Mouse (Mus musculus) heart, embryonic 16.5 days (tissue): Measurements from ENCODE around the gene Polr2h. TPM values are rescaled to one million over a fixed set of nuclear protein-coding genes. Genes with fewer than 3 reads are reported as not detected.

Source experiments
- ATAC-seq: fragments of 200-750 bp; cut with Nextera tagmentation; replicated peaks from 2 replicates; pipeline ENCODE4 v1.8.0; 2017; ENCODE audit warnings: moderate number of reproducible peaks; ENCODE audit not compliant: insufficient read depth, low FRiP score; ENCODE audit errors: extremely low read depth
- H3K27ac ChIP-seq: fragments of 300-500 bp; sonication (generic); 2 replicates; pipeline ENCODE4 v1.5.1; 2014; ENCODE audit warnings: mild to moderate bottlenecking, low read length, control low read depth, moderate library complexity
- H3K27me3 ChIP-seq: fragments of 300-500 bp; sonication (generic); 2 replicates; pipeline ENCODE4 v1.6.1; 2014; ENCODE audit warnings: low read length, mixed read lengths; ENCODE audit not compliant: control insufficient read depth, insufficient read depth
- H3K36me3 ChIP-seq: fragments of 300-500 bp; sonication (generic); 2 replicates; pipeline ENCODE4 v1.6.1; 2014; ENCODE audit not compliant: control insufficient read depth, insufficient read depth
- H3K4me1 ChIP-seq: fragments of 300-500 bp; sonication (generic); 2 replicates; pipeline ENCODE4 v1.6.1; 2014; ENCODE audit warnings: low read length, mixed read lengths; ENCODE audit not compliant: control insufficient read depth, insufficient read depth
- H3K4me2 ChIP-seq: fragments of 300-500 bp; sonication (generic); 2 replicates; pipeline ENCODE4 v1.6.1; 2014; ENCODE audit warnings: low read depth, mild to moderate bottlenecking, control low read depth, low read length
- H3K4me3 ChIP-seq: fragments of 300-500 bp; sonication (generic); 2 replicates; pipeline ENCODE4 v1.5.1; 2014; ENCODE audit warnings: mild to moderate bottlenecking, control low read depth, low read length
- H3K9ac ChIP-seq: fragments of 300-500 bp; sonication (generic); 2 replicates; pipeline ENCODE4 v1.6.1; 2014; ENCODE audit warnings: low read length, control low read depth
- H3K9me3 ChIP-seq: fragments of 300-500 bp; sonication (generic); replicated peaks from 2 replicates; pipeline ENCODE4 v1.6.1; 2016; ENCODE audit warnings: low read length; ENCODE audit not compliant: control insufficient read depth
- WGBS: fragments of 180-500 bp; shearing (Covaris S2); extraction: QIAGEN DNeasy Blood & Tissue Kit; methylation state at CpG from one replicate; pipeline ENCODE4 v1.1.7; 2014; 5-methylcytosine and 5-hydroxymethylcytosine counted together
- polyA plus RNA-seq: library from polyadenylated mRNA; unstranded; fragments of >200 nt; fragmentation: Nextera tagmentation; extraction: Ambion mirVana; gene quantifications from 2 replicates; pipeline ENCODE4 v1.2.1, GENCODE M21; 2015

The Polr2h gene
- polyA plus RNA-seq, 1 experiment from 2014 or later = 51.8 TPM

DNA sequence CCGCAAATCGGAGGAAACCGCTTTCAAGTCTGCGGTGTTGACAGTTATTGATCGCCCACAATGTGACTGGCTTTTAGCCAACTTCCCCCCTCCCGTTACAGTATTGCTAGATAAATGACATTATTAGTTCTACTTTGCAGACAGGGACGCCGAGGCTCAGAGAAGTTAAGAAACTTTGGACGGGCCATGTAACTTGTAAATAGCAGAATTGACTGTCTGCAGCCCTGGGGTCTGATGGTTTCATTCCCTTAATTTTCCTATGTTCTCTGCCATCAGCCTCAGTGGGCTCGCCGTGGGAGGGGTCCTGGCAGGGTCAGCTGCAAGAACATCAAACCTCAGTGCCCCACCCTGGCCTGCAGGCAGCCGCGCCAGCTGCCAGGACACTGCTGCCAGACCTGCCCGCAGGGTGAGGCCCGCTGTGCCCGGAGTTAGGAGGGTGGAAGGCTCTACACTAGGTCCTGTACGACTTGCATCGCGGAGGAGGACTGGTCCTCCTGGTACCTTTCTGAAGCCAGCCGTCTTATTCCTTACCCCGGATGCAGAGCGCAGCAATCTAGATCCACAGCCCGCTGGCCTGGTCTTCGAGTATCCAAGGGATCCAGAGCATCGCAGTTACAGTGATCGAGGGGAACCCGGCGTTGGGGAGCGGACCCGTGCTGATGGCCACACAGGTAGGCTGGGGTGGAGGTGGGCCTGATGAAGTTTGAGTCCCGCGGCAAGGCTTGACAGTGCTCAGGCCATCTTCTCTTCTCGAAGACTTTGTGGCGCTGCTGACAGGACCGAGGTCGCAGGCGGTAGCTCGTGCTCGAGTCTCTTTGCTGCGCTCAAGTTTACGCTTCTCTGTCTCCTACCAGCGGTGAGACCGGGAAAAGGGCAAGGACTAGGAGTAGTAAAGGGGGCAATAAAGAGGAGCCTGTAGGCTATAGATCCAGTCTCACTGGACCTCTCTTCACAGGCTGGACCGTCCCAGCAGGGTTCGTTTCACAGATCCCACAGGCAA lies 16.6 kb downstream of the Polr2h start, which contains the start of gene Thpo:
TSS of gene Thpo (minus strand) at position 781 of the 1,000 bp plus-strand sequence.
- Histone ChIP-seq H3K9ac (peak within 1 kb of the TSS; percentile 75), H3K36me3 (no peaks in the 10 kb centered on the region), H3K9me3 (no peaks in the 10 kb centered on the region), H3K27ac (no peak within 1 kb of the TSS), H3K4me3 (peak within 1 kb of the TSS; percentile 70), H3K4me1 (peaks cover 6% of the 10 kb centered on the region), H3K4me2 (peak within 1 kb of the TSS; percentile 99), H3K27me3 (peaks cover 51% of the 10 kb centered on the region)
- no peak for ATAC-seq
- WGBS = 3% methylated on average over 45 of the region's 45 CpGs

DNA sequence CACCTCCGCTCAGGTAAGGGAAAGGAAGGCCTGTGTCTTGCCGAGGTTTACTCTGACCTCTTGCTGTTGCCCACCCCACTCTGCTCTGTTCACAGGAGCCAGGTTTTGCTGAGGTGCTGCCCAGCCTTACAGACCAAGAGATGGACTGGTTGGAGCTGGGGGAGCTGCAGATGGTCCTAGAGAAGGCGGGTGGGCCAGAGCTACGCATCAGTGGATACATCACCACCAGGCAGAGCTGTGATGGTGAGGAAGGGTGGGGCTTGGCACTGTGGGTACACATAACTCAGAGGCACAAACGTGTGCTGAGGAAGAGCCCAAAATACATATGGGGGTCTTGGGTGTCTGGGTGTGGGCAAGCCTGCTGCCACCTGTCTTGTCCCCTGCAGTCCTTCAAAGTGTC lies 18.2 kb downstream of the Polr2h start:
- H3K4me3 ChIP-seq = no peak overlapping the region
- no peak overlapping the region for H3K4me2 ChIP-seq
- no peaks in the 10 kb centered on the region for H3K9me3 ChIP-seq
- H3K27ac ChIP-seq = no peak overlapping the region
- H3K9ac ChIP-seq = no peak overlapping the region
- H3K4me1 ChIP-seq = peaks cover 6% of the 10 kb centered on the region
- H3K27me3 ChIP-seq = peaks cover 47% of the 10 kb centered on the region
- no peaks in the 10 kb centered on the region for H3K36me3 ChIP-seq
- ATAC-seq = no peak
- 72% methylated on average over 5 of the region's 5 CpGs for WGBS

- H3K9me3 ChIP-seq = no peaks in the 10 kb centered on the region
- ATAC-seq = no peak
Measured at GRCm38 (mm10) chr16:20736168-20736567, 18.7 kb downstream of the Polr2h start.

DNA sequence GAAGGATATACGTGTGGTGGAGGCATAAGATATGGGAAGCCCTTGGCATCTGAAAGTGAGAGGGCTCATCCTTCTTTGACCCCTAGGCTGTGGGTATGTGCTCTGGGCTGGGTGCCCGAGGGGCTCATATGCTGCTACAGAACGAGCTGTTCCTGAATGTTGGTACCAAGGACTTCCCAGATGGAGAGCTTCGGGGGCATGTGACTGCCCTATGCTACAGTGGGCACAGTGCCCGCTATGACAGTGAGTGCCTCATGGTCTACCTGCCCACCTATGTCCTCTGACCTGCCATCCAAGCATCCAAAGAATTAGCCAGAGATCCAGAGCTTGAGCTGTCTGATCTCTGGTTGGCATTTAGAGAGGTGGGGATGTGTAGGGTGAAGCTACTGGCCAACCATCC lies 19.4 kb downstream of the Polr2h start:
- ATAC-seq = no peak
- H3K9ac ChIP-seq = no peak overlapping the region
- no peak overlapping the region for H3K4me2 ChIP-seq
- H3K27me3 ChIP-seq = peaks cover 47% of the 10 kb centered on the region
- H3K4me1 ChIP-seq = peaks cover 6% of the 10 kb centered on the region
- no peak overlapping the region for H3K4me3 ChIP-seq
- H3K36me3 ChIP-seq = no peaks in the 10 kb centered on the region
- H3K9me3 ChIP-seq = no peaks in the 10 kb centered on the region
- no peak overlapping the region for H3K27ac ChIP-seq
- WGBS = 75% methylated on average over 5 of the region's 5 CpGs

More at GRCm38 (mm10) chr16:20736168-20736567, 18.7 kb downstream of the Polr2h start:
- Histone ChIP-seq H3K4me1 (peaks cover 6% of the 10 kb centered on the region), H3K27me3 (peaks cover 47% of the 10 kb centered on the region), H3K4me3 (no peak overlapping the region), H3K9ac (no peak overlapping the region), H3K36me3 (no peaks in the 10 kb centered on the region), H3K27ac (no peak overlapping the region), H3K4me2 (no peak overlapping the region)
- 83% methylated on average over 7 of the region's 7 CpGs for WGBS

DNA sequence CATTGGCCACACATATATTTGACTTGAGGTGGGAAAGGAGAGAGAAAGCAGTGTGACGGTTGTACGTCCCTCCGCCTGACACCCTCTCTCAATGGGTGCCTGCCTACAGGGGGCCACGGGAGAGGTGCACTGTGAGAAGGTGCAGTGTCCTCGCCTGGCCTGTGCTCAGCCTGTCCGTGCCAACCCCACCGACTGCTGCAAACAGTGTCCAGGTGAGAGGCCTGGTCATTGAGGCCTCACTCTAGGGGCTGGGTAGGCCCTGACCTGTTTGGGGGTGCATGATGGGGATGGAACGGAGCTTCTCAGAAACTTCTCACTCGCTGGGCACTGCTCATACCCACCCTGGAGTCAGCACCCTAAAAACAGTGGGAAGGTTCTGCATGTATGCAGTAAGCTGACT lies 22.4 kb downstream of the Polr2h start:
- Histone ChIP-seq H3K4me2 (no peak overlapping the region), H3K36me3 (no peaks in the 10 kb centered on the region), H3K9me3 (no peaks in the 10 kb centered on the region), H3K9ac (no peak overlapping the region), H3K27me3 (peaks cover 24% of the 10 kb centered on the region), H3K4me1 (no peaks in the 10 kb centered on the region), H3K27ac (no peak overlapping the region), H3K4me3 (no peak overlapping the region)
- no peak for ATAC-seq
- WGBS = 85% methylated on average over 9 of the region's 9 CpGs

DNA sequence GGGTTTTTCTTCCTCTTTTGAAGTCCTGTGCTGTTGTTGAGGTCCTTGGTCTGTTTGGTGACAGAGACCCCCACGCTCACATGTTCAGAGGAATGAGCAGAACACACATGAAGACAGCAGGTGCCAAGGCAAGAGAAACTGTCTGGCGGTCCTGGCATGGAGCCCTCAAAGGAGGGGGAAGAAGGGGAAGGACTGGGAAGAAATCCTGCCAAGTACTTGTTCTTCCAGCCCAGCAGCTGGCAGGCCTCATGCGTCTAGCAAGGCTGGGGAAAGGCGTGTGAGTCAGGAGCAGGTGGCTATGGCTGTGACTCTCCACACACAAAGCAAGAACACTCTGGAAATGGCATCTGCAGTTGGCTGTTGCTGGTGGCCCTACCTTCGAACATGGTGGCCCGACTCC lies 29.2 kb downstream of the Polr2h start:
- H3K9me3 ChIP-seq = no peaks in the 10 kb centered on the region
- no peak overlapping the region for H3K4me3 ChIP-seq
- H3K9ac ChIP-seq = no peak overlapping the region
- H3K4me2 ChIP-seq = no peak overlapping the region
- no peaks in the 10 kb centered on the region for H3K36me3 ChIP-seq
- no peak overlapping the region for H3K27ac ChIP-seq
- no peaks in the 10 kb centered on the region for H3K4me1 ChIP-seq
- no peak for ATAC-seq
- 54% methylated on average over 6 of the region's 6 CpGs for WGBS
- no peaks in the 10 kb centered on the region for H3K27me3 ChIP-seq

- ATAC-seq = no peak
- 41% methylated on average over 8 of the region's 8 CpGs for WGBS
- Histone ChIP-seq H3K27me3 (no peaks in the 10 kb centered on the region), H3K4me2 (no peak overlapping the region), H3K36me3 (no peaks in the 10 kb centered on the region), H3K9me3 (no peaks in the 10 kb centered on the region), H3K4me3 (no peak overlapping the region), H3K9ac (no peak overlapping the region), H3K4me1 (no peaks in the 10 kb centered on the region), H3K27ac (no peak overlapping the region)
Measured at GRCm38 (mm10) chr16:20750518-20750917, 33.1 kb downstream of the Polr2h start.

DNA sequence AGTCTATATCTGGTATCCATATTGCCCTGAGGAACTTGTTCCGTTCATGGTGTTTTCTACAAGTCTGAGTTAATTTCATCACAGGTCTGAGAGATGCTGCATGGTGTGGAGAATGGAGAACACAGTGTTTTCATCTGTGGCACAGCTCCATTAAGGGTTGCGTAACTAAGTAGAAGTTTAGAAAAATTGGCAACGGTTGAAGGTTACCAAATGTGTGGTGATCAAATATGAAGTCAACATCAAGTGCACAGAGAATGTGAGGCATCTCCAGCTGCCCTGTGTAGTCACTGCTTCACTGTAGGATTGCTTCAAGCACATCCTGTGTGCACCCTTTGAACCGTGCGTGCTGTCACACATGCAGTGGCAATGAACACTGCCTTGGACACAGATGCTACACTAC lies 38.6 kb downstream of the Polr2h start:
- 83% methylated on average over 5 of the region's 5 CpGs for WGBS
- Histone ChIP-seq H3K27me3 (no peaks in the 10 kb centered on the region), H3K36me3 (no peaks in the 10 kb centered on the region), H3K9ac (no peak overlapping the region), H3K4me2 (no peak overlapping the region), H3K4me1 (no peaks in the 10 kb centered on the region), H3K27ac (no peak overlapping the region), H3K9me3 (no peaks in the 10 kb centered on the region), H3K4me3 (no peak overlapping the region)
- no peak for ATAC-seq

GRCm38 (mm10) chr16:20757385-20757784 lies 39.9 kb downstream of the Polr2h start:
- Histone ChIP-seq H3K9ac (no peak overlapping the region), H3K4me2 (no peak overlapping the region), H3K4me3 (no peak overlapping the region), H3K36me3 (no peaks in the 10 kb centered on the region), H3K27me3 (no peaks in the 10 kb centered on the region), H3K9me3 (no peaks in the 10 kb centered on the region), H3K27ac (no peak overlapping the region), H3K4me1 (no peaks in the 10 kb centered on the region)
- no peak for ATAC-seq
- 57% methylated on average over 1 of the region's 1 CpGs for WGBS
